Mouse (Mus musculus) testis, adult 2 months (tissue): ENCODE data around the gene Gm20388.

Experiments used
- CTCF ChIP-seq: fragments of 200-500 bp; IDR thresholded peaks from 2 replicates; pipeline ENCODE4 v1.5.1; 2012; ENCODE audit warnings: low read depth, mild to moderate bottlenecking, inconsistent platforms, low read length, moderate library complexity; ENCODE audit not compliant: control insufficient read depth, insufficient read depth, insufficient replicate concordance
- POLR2A ChIP-seq: fragments of 200-500 bp; IDR thresholded peaks from 2 replicates; pipeline ENCODE4 v1.6.1; 2012; ENCODE audit warnings: low read depth, mild to moderate bottlenecking, inconsistent platforms, low read length, moderate library complexity; ENCODE audit not compliant: control insufficient read depth

DNA sequence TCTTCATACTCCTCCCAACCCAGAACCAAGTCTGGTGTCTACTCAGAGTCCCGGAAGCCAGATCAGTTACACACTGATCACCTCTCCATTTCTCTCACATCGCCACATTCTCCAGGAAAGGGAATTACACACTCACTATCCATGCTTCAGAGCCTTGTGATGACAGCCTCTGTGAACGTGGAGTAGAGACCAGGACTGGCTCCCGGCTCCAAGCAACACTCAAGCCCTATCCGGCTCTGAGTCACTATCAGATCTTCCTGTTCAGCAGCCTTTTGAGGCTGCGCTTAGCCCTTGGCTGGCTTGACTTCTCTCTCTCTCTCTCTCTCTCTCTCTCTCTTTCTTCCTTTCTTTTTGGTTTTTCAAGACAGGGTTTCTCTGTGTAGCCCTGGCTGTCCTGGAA is 3962.7 kb downstream of the Gm20388 start:
- TF ChIP-seq CTCF, result no peak
- no peak for TF ChIP-seq POLR2A
